Mouse (Mus musculus): ENCODE results near the gene Klc1. TPM values are rescaled to one million over a fixed set of nuclear protein-coding genes. Genes with fewer than 3 reads are reported as not detected.

Gene Klc1
- polyA plus RNA-seq, 1 experiment from 2014 or later, result 137 TPM

DNA sequence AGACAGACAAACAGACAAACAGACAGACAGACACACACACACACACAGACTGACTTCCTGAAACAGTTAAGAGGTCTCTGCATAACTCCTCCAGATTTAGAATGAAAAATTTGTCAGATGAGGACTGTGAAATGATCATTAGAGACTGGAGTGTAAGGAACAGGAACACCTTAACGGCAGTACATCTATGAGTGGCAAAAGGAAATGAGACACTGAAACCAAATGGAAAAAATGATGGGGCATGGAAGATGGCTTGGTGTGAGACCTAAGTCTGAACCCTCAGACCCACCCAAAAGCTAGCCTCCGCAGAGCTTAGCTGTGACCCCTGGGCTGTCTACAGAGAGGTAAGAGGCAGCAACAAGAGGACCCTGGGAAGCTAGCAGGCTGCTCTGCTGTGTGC lies 96.8 kb downstream of the Klc1 start:
- peaks cover 8% of the 10 kb centered on the region for H3K4me1 ChIP-seq
- 94% methylated on average over 2 of the region's 2 CpGs for WGBS

More for the DNA sequence above, 96.8 kb downstream of the Klc1 start:
- no peak for DNase-seq (ENCODE audit: extremely low spot score, low spot score)
- no peaks in the 10 kb centered on the region for H3K9me3 ChIP-seq
- H3K36me3 ChIP-seq (replicated peaks), result no peaks in the 10 kb centered on the region
- no peak overlapping the region for H3K4me3 ChIP-seq
- no peak overlapping the region for H3K27ac ChIP-seq
- no peaks in the 10 kb centered on the region for H3K27me3 ChIP-seq (ENCODE audit: poor library complexity, severe bottlenecking)

Other genes starting within 250 kb of the Klc1 start
- gene Eif5, start 220.8 kb upstream of the Klc1 start, polyA plus RNA-seq (2016; fragmentation: Nextera tagmentation; extraction: Ambion mirVana), result 740 and 785 TPM in 2 replicates
- 42.1 and 44.8 TPM in 2 replicates for gene Mark3, start 184.3 kb upstream of the Klc1 start, polyA plus RNA-seq (2016; fragmentation: Nextera tagmentation; extraction: Ambion mirVana)
- 1,567 and 1,577 TPM in 2 replicates for gene Ckb, start 86.5 kb upstream of the Klc1 start, polyA plus RNA-seq (2016; fragmentation: Nextera tagmentation; extraction: Ambion mirVana)
- 23.7 and 23.8 TPM in 2 replicates for gene Trmt61a, start 80.7 kb upstream of the Klc1 start, polyA plus RNA-seq (2016; fragmentation: Nextera tagmentation; extraction: Ambion mirVana)
- gene Bag5, start 45.6 kb upstream of the Klc1 start, polyA plus RNA-seq (2016; fragmentation: Nextera tagmentation; extraction: Ambion mirVana), result 56.5 and 57.5 TPM in 2 replicates
- gene Apopt1, start 45.6 kb upstream of the Klc1 start, polyA plus RNA-seq (2016; fragmentation: Nextera tagmentation; extraction: Ambion mirVana), result 57.9 and 62.6 TPM in 2 replicates
- 16.7 and 21.5 TPM in 2 replicates for gene Xrcc3, start 55.0 kb downstream of the Klc1 start, polyA plus RNA-seq (2016; fragmentation: Nextera tagmentation; extraction: Ambion mirVana)
- 68.2 and 69.3 TPM in 2 replicates for gene Zfyve21, start 55.3 kb downstream of the Klc1 start, polyA plus RNA-seq (2016; fragmentation: Nextera tagmentation; extraction: Ambion mirVana)
- gene Ppp1r13b, start 149.3 kb downstream of the Klc1 start, polyA plus RNA-seq (2016; fragmentation: Nextera tagmentation; extraction: Ambion mirVana), result 2.9 and 3.1 TPM in 2 replicates
- 565 and 608 TPM in 2 replicates for gene Atp5mpl, start 208.1 kb downstream of the Klc1 start, polyA plus RNA-seq (2016; fragmentation: Nextera tagmentation; extraction: Ambion mirVana)
- gene Tdrd9, start 212.7 kb downstream of the Klc1 start, polyA plus RNA-seq (2016; fragmentation: Nextera tagmentation; extraction: Ambion mirVana), result 1.1 and 1.9 TPM in 2 replicates
- not detected in 2 replicates for gene Rd3l, start 222.5 kb downstream of the Klc1 start, polyA plus RNA-seq (2016; fragmentation: Nextera tagmentation; extraction: Ambion mirVana)

Data from forebrain, embryonic 10.5 days (tissue).